Mouse (Mus musculus): ENCODE results near the gene Acr.

Acr gene

GRCm38 (mm10) chr15:89622959-89623625 is 55.0 kb downstream of the Acr start:
- no peak for DNase-seq (ENCODE audit: low spot score)

- DNase-seq (ENCODE audit: low spot score) = no peak
Measured at GRCm38 (mm10) chr15:89623626-89623959, 55.5 kb downstream of the Acr start.

Data from urinary bladder, postnatal 10 days (tissue).